Mouse (Mus musculus) liver, embryonic 12.5 days (tissue): ENCODE results near the gene Lgr4. TPM values are rescaled to one million over a fixed set of nuclear protein-coding genes. Genes with fewer than 3 reads are reported as not detected.
A peak's percentile ranks its signal among the peaks of the same experiment; 100 is the strongest.

ENCODE experiments used
- ATAC-seq: fragments of 200-750 bp; cut with Nextera tagmentation; 2 replicates; pipeline ENCODE4 v1.8.0; 2017; ENCODE audit warnings: moderate number of reproducible peaks, mild to moderate bottlenecking, moderate library complexity
- H3K27ac ChIP-seq: fragments of 300-500 bp; sonication (generic); 2 replicates; pipeline ENCODE4 v1.5.1; 2016; ENCODE audit warnings: mild to moderate bottlenecking
- H3K27me3 ChIP-seq: fragments of 300-500 bp; sonication (generic); replicated peaks from 2 replicates; pipeline ENCODE4 v1.6.1; 2016; ENCODE audit warnings: mild to moderate bottlenecking, moderate library complexity
- H3K36me3 ChIP-seq: fragments of 300-500 bp; sonication (generic); 2 replicates; pipeline ENCODE4 v1.6.1; 2016; ENCODE audit warnings: mild to moderate bottlenecking, moderate library complexity
- H3K4me1 ChIP-seq: fragments of 300-500 bp; sonication (generic); 2 replicates; pipeline ENCODE4 v1.6.1; 2016
- H3K4me2 ChIP-seq: fragments of 300-500 bp; sonication (generic); 2 replicates; pipeline ENCODE4 v1.6.1; 2016; ENCODE audit warnings: mild to moderate bottlenecking, moderate library complexity
- H3K4me3 ChIP-seq: fragments of 300-500 bp; sonication (generic); 2 replicates; pipeline ENCODE4 v1.5.1; 2016; ENCODE audit warnings: mild to moderate bottlenecking, moderate library complexity
- H3K9ac ChIP-seq: fragments of 300-500 bp; sonication (generic); 2 replicates; pipeline ENCODE4 v1.6.1; 2016; ENCODE audit warnings: mild to moderate bottlenecking, moderate library complexity
- H3K9me3 ChIP-seq: fragments of 300-500 bp; sonication (generic); replicated peaks from 2 replicates; pipeline ENCODE4 v1.6.1; 2016; ENCODE audit warnings: mild to moderate bottlenecking, moderate library complexity
- WGBS: fragments of 180-500 bp; shearing (Covaris S2); methylation state at CpG from one replicate; pipeline ENCODE4 v1.1.7; 2016; ENCODE audit not compliant: insufficient replicate concordance; 5-methylcytosine and 5-hydroxymethylcytosine counted together
- polyA plus RNA-seq: library from polyadenylated mRNA; unstranded; fragments of >200 nt; fragmentation: Nextera tagmentation; extraction: Ambion mirVana; gene quantifications from 2 replicates; pipeline ENCODE4 v1.2.1, GENCODE M21; 2016

Gene Lgr4
- polyA plus RNA-seq, 1 experiment from 2014 or later, result 6.0 TPM

DNA sequence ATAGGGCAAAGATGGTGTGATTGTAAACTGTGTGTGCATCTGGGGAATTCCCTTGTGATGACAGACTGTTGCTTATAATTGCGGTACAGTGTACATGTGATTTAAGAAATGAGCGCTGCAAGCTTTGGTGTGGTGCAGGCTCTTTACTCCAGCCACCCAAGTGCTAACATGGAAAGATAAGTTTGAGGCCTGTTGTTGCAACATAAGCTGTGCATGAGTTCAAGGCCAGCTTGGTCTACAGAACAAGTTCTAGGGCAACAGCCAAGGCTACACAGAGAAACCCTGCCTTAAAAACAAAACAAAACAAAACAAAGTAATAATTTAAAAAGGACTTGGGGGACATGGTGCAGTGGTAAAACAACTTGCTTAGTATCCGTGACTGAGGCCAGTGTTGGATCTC is 17.7 kb downstream of the Lgr4 start:
- H3K36me3 ChIP-seq, result no peaks in the 10 kb centered on the region
- WGBS, result 84% methylated on average over 3 of the region's 3 CpGs

DNA sequence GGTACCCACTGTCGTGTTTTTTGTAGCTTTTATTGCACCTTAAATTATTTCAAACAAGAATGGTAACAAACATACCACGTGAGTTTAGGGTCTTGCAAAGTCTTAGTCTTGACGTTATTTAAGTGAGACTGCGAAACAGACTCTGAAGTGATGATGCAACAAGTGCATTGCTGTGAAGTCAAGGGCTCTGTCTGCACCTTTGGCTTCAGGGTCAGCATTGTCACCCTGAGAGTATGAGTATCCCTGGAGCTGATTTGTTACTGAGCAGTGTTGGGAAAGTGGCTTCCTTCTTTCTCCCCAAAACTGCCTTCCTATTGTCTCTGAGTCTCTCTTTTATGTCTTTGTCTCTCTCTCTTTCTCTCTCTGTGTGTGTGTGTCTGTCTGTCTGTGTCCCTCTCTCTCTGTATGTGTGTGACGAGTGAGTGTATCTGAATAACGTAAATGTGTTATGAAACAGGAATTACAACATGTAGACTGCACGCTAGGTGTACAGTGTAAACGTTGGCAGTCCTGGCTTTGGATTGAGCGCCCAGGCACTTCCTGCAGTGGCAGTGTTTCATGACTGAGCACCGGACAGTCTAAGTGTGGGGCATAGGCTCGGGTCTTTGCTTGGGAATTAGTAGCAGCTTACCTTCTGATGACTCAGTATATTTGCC is 18.4 kb downstream of the Lgr4 start:
- Histone ChIP-seq H3K27me3 (no peaks in the 10 kb centered on the region), H3K27ac (0 out of 2 replicates have a peak overlapping the region, but pooled peaks have one; percentile 30), H3K4me1 (peaks cover 38% of the 10 kb centered on the region), H3K9me3 (no peaks in the 10 kb centered on the region), H3K36me3 (no peaks in the 10 kb centered on the region), H3K4me2 (no peak overlapping the region), H3K4me3 (no peak overlapping the region), H3K9ac (no peak overlapping the region)
- no peak for ATAC-seq
- 72% methylated on average over 11 of the region's 11 CpGs for WGBS

More for the DNA sequence above, 17.7 kb downstream of the Lgr4 start:
- no peak overlapping the region for H3K27ac ChIP-seq
- H3K4me3 ChIP-seq, result no peak overlapping the region
- no peaks in the 10 kb centered on the region for H3K27me3 ChIP-seq
- no peak for ATAC-seq
- peaks cover 38% of the 10 kb centered on the region for H3K4me1 ChIP-seq
- H3K4me2 ChIP-seq, result no peak overlapping the region
- no peaks in the 10 kb centered on the region for H3K9me3 ChIP-seq
- no peak overlapping the region for H3K9ac ChIP-seq

GRCm38 (mm10) chr2:109936410-109936755 is 18.9 kb downstream of the Lgr4 start:
- H3K4me1 ChIP-seq, result peaks cover 37% of the 10 kb centered on the region
- 56% methylated on average over 2 of the region's 2 CpGs for WGBS
- no peaks in the 10 kb centered on the region for H3K9me3 ChIP-seq
- H3K4me3 ChIP-seq, result no peak overlapping the region
- no peak for ATAC-seq
- H3K27me3 ChIP-seq, result no peaks in the 10 kb centered on the region
- H3K9ac ChIP-seq, result no peak overlapping the region
- H3K27ac ChIP-seq, result 0 out of 2 replicates have a peak overlapping the region, but pooled peaks have one; percentile 30
- no peak overlapping the region for H3K4me2 ChIP-seq
- H3K36me3 ChIP-seq, result no peaks in the 10 kb centered on the region

DNA sequence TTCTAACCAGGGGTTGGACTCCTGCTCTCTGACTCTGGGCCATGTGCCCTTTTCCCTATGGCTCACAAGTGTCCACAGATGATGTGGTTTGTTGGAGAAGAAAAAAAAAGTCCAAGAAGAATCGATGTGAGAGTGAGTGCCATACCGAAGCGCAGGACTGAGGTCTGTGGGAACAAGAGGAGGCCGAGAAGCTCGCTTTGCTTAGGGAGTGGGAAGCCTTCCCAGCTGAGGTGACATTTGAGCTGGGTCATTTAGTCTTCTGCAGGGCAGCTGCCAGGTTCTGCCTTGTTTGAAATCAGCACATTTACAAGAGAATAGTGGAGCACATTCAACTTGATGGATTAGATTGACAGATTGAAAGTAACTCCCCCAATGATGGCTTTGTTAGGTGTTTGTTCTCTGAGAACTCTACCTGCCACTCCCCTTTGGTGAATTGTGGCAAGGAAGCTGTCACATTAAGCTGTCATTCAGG is 24.6 kb downstream of the Lgr4 start:
- H3K4me1 ChIP-seq, result peaks cover 14% of the 10 kb centered on the region; the same call in 1 of the 2 replicates
- H3K27ac ChIP-seq, result no peak overlapping the region
- no peak overlapping the region for H3K4me3 ChIP-seq
- no peaks in the 10 kb centered on the region for H3K36me3 ChIP-seq
- H3K9me3 ChIP-seq, result no peaks in the 10 kb centered on the region
- no peak for ATAC-seq
- WGBS, result 77% methylated on average over 5 of the region's 5 CpGs
- no peak overlapping the region for H3K9ac ChIP-seq
- no peak overlapping the region for H3K4me2 ChIP-seq
- H3K27me3 ChIP-seq, result no peaks in the 10 kb centered on the region

- peaks cover 17% of the 10 kb centered on the region; the same call in 1 of the 2 replicates for H3K4me1 ChIP-seq
- ATAC-seq, result no peak
- WGBS, result 82% methylated on average over 8 of the region's 8 CpGs
- H3K9ac ChIP-seq, result no peak overlapping the region
- H3K27me3 ChIP-seq, result no peaks in the 10 kb centered on the region
- H3K27ac ChIP-seq, result no peak overlapping the region
- H3K4me2 ChIP-seq, result no peak overlapping the region
- no peaks in the 10 kb centered on the region for H3K36me3 ChIP-seq
- H3K9me3 ChIP-seq, result no peaks in the 10 kb centered on the region
- no peak overlapping the region for H3K4me3 ChIP-seq
Measured at GRCm38 (mm10) chr2:109942810-109943570, 25.5 kb downstream of the Lgr4 start.

DNA sequence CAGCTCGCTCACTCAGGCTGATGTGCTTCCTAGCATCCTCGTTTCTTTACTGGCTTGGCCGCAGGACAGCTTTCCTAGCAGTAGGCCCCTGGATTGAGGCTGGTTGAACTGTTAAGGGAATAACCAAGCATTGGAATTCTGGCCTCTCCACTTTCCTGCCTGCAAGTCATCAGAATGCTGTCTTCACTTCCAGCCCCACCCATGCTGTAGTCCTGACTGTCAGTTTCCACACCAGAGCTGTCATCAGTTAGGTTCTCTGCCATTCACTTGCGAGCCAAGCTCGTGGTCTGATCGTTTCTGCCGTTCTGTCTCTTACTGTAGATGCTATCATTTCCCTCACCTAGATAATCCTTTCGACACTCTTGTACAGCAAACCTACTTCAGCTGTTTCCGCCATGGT is 27.5 kb downstream of the Lgr4 start:
- Histone ChIP-seq H3K27me3 (no peaks in the 10 kb centered on the region), H3K4me3 (no peak overlapping the region), H3K9ac (no peak overlapping the region), H3K4me1 (peaks cover 23% of the 10 kb centered on the region), H3K27ac (no peak overlapping the region), H3K9me3 (no peaks in the 10 kb centered on the region), H3K36me3 (no peaks in the 10 kb centered on the region), H3K4me2 (no peak overlapping the region)
- 57% methylated on average over 9 of the region's 9 CpGs for WGBS
- no peak for ATAC-seq

DNA sequence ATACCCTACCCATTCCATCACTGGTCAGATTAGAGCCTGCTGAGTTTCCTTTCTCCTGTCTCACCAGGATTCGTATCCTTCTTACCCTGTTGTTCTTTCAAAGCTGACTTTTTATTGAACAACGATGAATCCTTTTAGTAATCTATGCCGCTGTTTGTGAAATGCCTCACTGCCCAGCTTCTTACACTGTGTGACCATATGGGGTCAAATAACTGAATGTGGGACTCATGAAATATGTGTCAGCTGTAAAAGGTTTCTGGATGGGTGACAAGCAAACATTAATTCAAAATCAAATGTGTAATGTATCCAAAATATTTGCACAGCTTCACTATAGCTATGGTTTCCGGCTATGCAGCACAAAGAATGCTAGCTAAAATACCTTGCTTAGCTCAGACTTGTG is 28.1 kb downstream of the Lgr4 start:
- Histone ChIP-seq H3K9ac (no peak overlapping the region), H3K36me3 (no peaks in the 10 kb centered on the region), H3K27me3 (no peaks in the 10 kb centered on the region), H3K9me3 (no peaks in the 10 kb centered on the region), H3K4me1 (peaks cover 28% of the 10 kb centered on the region), H3K4me3 (no peak overlapping the region), H3K27ac (no peak overlapping the region), H3K4me2 (no peak overlapping the region)
- WGBS, result 86% methylated on average over 4 of the region's 4 CpGs
- ATAC-seq, result no peak

- no peak overlapping the region for H3K9ac ChIP-seq
- peaks cover 37% of the 10 kb centered on the region for H3K4me1 ChIP-seq
- no peaks in the 10 kb centered on the region for H3K36me3 ChIP-seq
- H3K4me2 ChIP-seq, result no peak overlapping the region
- H3K27me3 ChIP-seq, result no peaks in the 10 kb centered on the region
- 60% methylated on average over 6 of the region's 6 CpGs for WGBS
- H3K9me3 ChIP-seq, result no peaks in the 10 kb centered on the region
- no peak overlapping the region for H3K27ac ChIP-seq
- ATAC-seq, result no peak
- no peak overlapping the region for H3K4me3 ChIP-seq
Measured at GRCm38 (mm10) chr2:109946426-109946825, 29.0 kb downstream of the Lgr4 start.

DNA sequence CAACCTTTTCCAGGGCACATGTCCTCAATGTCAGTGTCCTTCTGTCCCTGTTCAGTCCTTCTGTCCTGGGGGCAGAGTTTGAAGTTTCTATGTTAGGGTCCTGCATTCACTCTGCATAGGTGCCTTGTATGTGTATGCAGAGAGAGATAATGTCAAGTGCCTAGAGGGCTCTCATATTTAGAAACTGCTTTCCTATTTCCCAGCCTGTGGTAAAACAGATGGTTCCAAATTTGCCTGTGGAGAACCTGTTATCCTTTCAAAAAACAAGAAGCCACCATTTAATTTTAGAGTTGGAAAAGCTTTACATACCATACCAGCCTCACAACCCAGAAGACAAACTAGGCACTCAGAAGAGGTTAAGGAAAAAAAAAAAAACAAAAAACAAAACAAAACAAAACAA is 32.1 kb downstream of the Lgr4 start:
- Histone ChIP-seq H3K36me3 (no peaks in the 10 kb centered on the region), H3K4me2 (no peak overlapping the region), H3K9ac (no peak overlapping the region), H3K4me1 (peaks cover 62% of the 10 kb centered on the region), H3K9me3 (no peaks in the 10 kb centered on the region), H3K27me3 (no peaks in the 10 kb centered on the region), H3K4me3 (no peak overlapping the region), H3K27ac (no peak overlapping the region)
- no peak for ATAC-seq

- 72% methylated on average over 3 of the region's 3 CpGs for WGBS
- no peak for ATAC-seq
- no peak overlapping the region for H3K4me2 ChIP-seq
- no peaks in the 10 kb centered on the region for H3K36me3 ChIP-seq
- H3K27ac ChIP-seq, result no peak overlapping the region
- no peaks in the 10 kb centered on the region for H3K27me3 ChIP-seq
- H3K9me3 ChIP-seq, result no peaks in the 10 kb centered on the region
- no peak overlapping the region for H3K4me3 ChIP-seq
- H3K4me1 ChIP-seq, result peaks cover 65% of the 10 kb centered on the region
- H3K9ac ChIP-seq, result no peak overlapping the region
Measured at GRCm38 (mm10) chr2:109950311-109950710, 32.9 kb downstream of the Lgr4 start.

DNA sequence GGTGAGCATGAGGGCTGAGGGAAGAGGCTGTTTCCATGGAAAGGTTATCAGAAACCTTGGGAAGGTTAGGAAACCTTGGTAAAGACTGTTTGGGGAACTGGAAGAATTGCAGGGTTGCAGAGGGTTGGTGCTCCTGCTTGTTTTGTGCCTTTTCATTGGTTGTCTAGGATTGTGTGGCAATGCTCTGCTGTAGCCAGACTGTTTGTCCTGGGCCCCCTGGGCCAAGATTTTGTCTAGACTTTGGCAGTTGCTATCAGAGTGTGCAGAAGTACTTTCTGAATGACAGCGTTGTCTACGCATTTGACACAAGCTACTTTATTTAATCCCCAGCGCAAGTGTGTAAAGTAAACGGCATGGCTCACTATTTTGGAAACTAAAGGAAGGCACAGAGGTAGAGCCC is 33.6 kb downstream of the Lgr4 start:
- no peak overlapping the region for H3K4me3 ChIP-seq
- peak; percentile 73 for ATAC-seq
- H3K9me3 ChIP-seq, result no peaks in the 10 kb centered on the region
- peaks cover 67% of the 10 kb centered on the region for H3K4me1 ChIP-seq
- 27% methylated on average over 4 of the region's 4 CpGs for WGBS
- peak overlapping the region; percentile 15 for H3K4me2 ChIP-seq
- H3K9ac ChIP-seq, result no peak overlapping the region
- no peaks in the 10 kb centered on the region for H3K27me3 ChIP-seq
- H3K27ac ChIP-seq, result no peak overlapping the region; the same call in 1 of the 2 replicates
- no peaks in the 10 kb centered on the region for H3K36me3 ChIP-seq

DNA sequence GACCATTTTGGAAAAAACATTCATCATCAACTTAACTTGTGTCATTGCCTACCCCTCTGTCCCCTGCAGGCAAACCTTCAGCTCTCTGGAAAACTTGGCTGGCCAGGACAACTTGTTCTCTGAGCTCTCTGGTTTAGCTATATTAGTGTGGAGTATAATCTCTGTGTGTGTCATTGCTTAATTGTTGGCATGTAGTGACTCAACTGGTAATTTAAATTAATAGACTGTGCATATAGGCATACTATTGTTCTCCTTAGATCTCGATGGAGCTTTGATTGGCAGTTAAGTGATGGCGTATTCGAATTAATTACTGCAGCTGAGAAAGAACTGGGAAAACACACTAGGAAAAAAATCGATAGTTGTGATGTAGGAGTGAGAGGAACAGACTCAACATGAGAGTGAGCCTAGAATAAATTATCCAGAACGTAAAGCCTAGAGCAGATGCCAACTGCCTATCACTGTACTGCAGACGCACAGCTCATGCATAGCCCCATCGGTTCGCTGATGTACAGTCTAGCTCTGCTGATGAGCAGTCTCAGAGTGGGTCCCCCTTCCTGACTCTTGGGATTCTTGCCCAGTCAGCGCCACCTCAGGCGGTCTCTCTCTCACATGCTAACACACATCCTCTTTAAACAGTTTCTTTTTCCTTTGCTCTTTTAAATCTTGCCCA is 35.7 kb downstream of the Lgr4 start:
- ATAC-seq, result peak; percentile 60; the same call in 1 of the 2 replicates
- Histone ChIP-seq H3K36me3 (no peaks in the 10 kb centered on the region), H3K27ac (no peak overlapping the region), H3K27me3 (no peaks in the 10 kb centered on the region), H3K9me3 (no peaks in the 10 kb centered on the region), H3K4me3 (no peak overlapping the region), H3K9ac (no peak overlapping the region), H3K4me1 (peaks cover 69% of the 10 kb centered on the region), H3K4me2 (no peak overlapping the region)
- 69% methylated on average over 10 of the region's 10 CpGs for WGBS
